Mouse (Mus musculus): ENCODE data around the gene Cdh22. TPM values are rescaled to one million over a fixed set of nuclear protein-coding genes. Genes with fewer than 3 reads are reported as not detected.
A peak's percentile ranks its signal among the peaks of the same experiment; 100 is the strongest.

The Cdh22 gene
- polyA plus RNA-seq, 1 experiment from 2014 or later = 0.93 TPM

DNA sequence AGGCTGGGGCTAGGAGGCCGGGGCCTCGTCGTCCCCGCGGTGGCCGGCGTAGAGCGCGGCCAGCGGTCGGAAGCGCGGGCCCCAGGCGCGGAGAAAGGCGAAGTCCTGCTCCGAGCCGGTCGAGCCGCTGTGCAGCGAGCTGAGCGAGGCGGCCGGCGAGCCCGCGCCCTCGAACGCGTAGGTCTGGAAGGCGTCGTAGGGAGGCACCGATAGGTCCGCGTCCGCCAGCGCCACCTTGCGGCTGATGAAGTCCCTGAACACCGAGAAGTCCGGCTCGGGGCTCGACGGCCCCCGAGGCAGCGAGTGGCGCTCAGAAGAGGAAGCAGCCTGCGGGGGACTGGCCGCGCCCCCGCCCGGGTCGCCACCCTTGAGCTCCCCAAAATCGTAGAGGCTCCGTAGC lies 122.5 kb downstream of the Cdh22 start:
- ATAC-seq (ENCODE audit: low read depth) = peak; percentile 87
- no peak overlapping the region for H3K27ac ChIP-seq (replicated peaks; ENCODE audit: low read depth, low read length)
- H3K4me1 ChIP-seq (ENCODE audit: control insufficient read depth, insufficient read depth, low read length) = no peaks in the 10 kb centered on the region
- peak; percentile 91 for DNase-seq (ENCODE audit: low spot score)
- no peaks in the 10 kb centered on the region for H3K9me3 ChIP-seq (ENCODE audit: control insufficient read depth, low read length)
- peaks cover 96% of the 10 kb centered on the region for H3K27me3 ChIP-seq (replicated peaks; ENCODE audit: control insufficient read depth, insufficient read depth, low read length)
- no peak overlapping the region for H3K4me3 ChIP-seq (ENCODE audit: low read depth, low read length)
- H3K9ac ChIP-seq (ENCODE audit: low read depth, low read length) = no peak overlapping the region
- no peaks in the 10 kb centered on the region for H3K36me3 ChIP-seq (ENCODE audit: control insufficient read depth, insufficient read depth, low read length)
- peak overlapping the region; percentile 27; the same call in 1 of the 2 replicates for H3K4me2 ChIP-seq (ENCODE audit: low read depth, low read length)
- WGBS = 3% methylated on average over 11 of the region's 54 CpGs

DNA sequence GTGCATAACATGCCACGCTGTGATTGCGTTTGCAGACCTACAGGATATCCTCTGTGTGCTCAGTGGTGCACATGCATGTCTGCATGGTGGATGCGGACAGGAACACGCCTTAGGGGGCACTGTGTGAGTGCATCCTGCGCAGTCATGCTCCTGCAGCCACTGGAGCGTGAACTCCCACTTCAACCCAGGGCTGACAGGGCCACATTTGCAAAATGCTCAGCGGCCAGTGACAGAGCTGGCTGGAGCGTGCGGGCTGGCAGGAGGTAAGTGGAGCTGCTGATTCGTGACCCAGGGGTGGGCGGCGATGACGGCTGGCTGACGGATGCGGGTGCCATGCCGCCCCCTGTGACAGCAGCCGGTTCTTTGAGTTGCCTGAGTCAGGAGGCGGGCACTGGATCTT lies 128.1 kb downstream of the Cdh22 start:
- Histone ChIP-seq H3K4me3 (ENCODE audit: low read depth, low read length) (no peak overlapping the region), H3K36me3 (ENCODE audit: control insufficient read depth, insufficient read depth, low read length) (no peaks in the 10 kb centered on the region), H3K27ac (replicated peaks; ENCODE audit: low read depth, low read length) (no peak overlapping the region), H3K9me3 (ENCODE audit: control insufficient read depth, low read length) (no peaks in the 10 kb centered on the region), H3K4me2 (ENCODE audit: low read depth, low read length) (no peak overlapping the region), H3K27me3 (replicated peaks; ENCODE audit: control insufficient read depth, insufficient read depth, low read length) (peaks cover 73% of the 10 kb centered on the region), H3K4me1 (ENCODE audit: control insufficient read depth, insufficient read depth, low read length) (no peaks in the 10 kb centered on the region), H3K9ac (ENCODE audit: low read depth, low read length) (no peak overlapping the region)
- DNase-seq (ENCODE audit: low spot score) = no peak
- 21% methylated on average over 14 of the region's 18 CpGs for WGBS
- 0 out of 2 replicates have a peak, but pooled peaks have one; percentile 22 for ATAC-seq (ENCODE audit: low read depth)

- Histone ChIP-seq H3K36me3 (ENCODE audit: control insufficient read depth, insufficient read depth, low read length) (no peaks in the 10 kb centered on the region), H3K9me3 (ENCODE audit: control insufficient read depth, low read length) (no peaks in the 10 kb centered on the region), H3K4me2 (ENCODE audit: low read depth, low read length) (no peak overlapping the region), H3K27ac (replicated peaks; ENCODE audit: low read depth, low read length) (no peak overlapping the region), H3K27me3 (replicated peaks; ENCODE audit: control insufficient read depth, insufficient read depth, low read length) (peaks cover 63% of the 10 kb centered on the region), H3K9ac (ENCODE audit: low read depth, low read length) (no peak overlapping the region), H3K4me1 (ENCODE audit: control insufficient read depth, insufficient read depth, low read length) (no peaks in the 10 kb centered on the region), H3K4me3 (ENCODE audit: low read depth, low read length) (no peak overlapping the region)
- ATAC-seq (ENCODE audit: low read depth) (no peak), DNase-seq (ENCODE audit: low spot score) (no peak)
- WGBS = 65% methylated on average over 16 of the region's 16 CpGs
These were observed 129.1 kb downstream of the Cdh22 start for GRCm38 (mm10) chr2:165105513-165106079.

GRCm38 (mm10) chr2:165102920-165103319 lies 131.7 kb downstream of the Cdh22 start:
- H3K36me3 ChIP-seq (ENCODE audit: control insufficient read depth, insufficient read depth, low read length) = no peaks in the 10 kb centered on the region

DNA sequence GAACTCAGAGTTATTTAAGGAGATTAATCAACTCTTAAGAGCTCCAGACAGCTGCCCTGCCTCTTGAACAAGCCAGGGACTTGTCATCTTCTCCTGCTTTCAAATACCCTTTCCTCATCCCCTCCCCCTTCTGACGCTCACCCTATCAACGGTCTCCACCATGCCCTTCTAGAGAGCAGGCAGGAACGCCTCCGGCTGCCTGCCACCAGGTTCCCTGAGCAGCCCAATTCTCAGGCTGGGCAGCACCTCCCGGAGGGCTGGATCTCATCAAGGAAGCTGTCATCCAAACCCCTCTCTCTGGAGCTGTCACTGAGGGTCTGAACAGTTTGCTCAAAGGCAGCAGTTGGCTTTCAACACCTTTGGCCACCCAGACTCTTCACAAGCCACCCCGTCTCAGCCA lies 133.9 kb downstream of the Cdh22 start:
- H3K9me3 ChIP-seq (ENCODE audit: control insufficient read depth, low read length) = no peaks in the 10 kb centered on the region
- no peak overlapping the region for H3K9ac ChIP-seq (ENCODE audit: low read depth, low read length)
- DNase-seq (ENCODE audit: low spot score) (peak; percentile 14), ATAC-seq (ENCODE audit: low read depth) (no peak)
- no peak overlapping the region for H3K4me3 ChIP-seq (ENCODE audit: low read depth, low read length)
- H3K27ac ChIP-seq (replicated peaks; ENCODE audit: low read depth, low read length) = no peak overlapping the region
- H3K4me2 ChIP-seq (ENCODE audit: low read depth, low read length) = no peak overlapping the region
- WGBS = 3% methylated on average over 6 of the region's 6 CpGs
- H3K27me3 ChIP-seq (replicated peaks; ENCODE audit: control insufficient read depth, insufficient read depth, low read length) = peaks cover 44% of the 10 kb centered on the region
- no peaks in the 10 kb centered on the region for H3K36me3 ChIP-seq (ENCODE audit: control insufficient read depth, insufficient read depth, low read length)
- H3K4me1 ChIP-seq (ENCODE audit: control insufficient read depth, insufficient read depth, low read length) = no peaks in the 10 kb centered on the region

More at GRCm38 (mm10) chr2:165102920-165103319, 131.7 kb downstream of the Cdh22 start:
- DNase-seq (ENCODE audit: low spot score) = no peak
- Histone ChIP-seq H3K27ac (replicated peaks; ENCODE audit: low read depth, low read length) (no peak overlapping the region), H3K4me1 (ENCODE audit: control insufficient read depth, insufficient read depth, low read length) (no peaks in the 10 kb centered on the region), H3K9ac (ENCODE audit: low read depth, low read length) (no peak overlapping the region), H3K4me2 (ENCODE audit: low read depth, low read length) (no peak overlapping the region), H3K27me3 (replicated peaks; ENCODE audit: control insufficient read depth, insufficient read depth, low read length) (peaks cover 43% of the 10 kb centered on the region), H3K9me3 (ENCODE audit: control insufficient read depth, low read length) (no peaks in the 10 kb centered on the region), H3K4me3 (ENCODE audit: low read depth, low read length) (no peak overlapping the region)
- WGBS = 86% methylated on average over 3 of the region's 3 CpGs
- ATAC-seq (ENCODE audit: low read depth) = no peak

DNA sequence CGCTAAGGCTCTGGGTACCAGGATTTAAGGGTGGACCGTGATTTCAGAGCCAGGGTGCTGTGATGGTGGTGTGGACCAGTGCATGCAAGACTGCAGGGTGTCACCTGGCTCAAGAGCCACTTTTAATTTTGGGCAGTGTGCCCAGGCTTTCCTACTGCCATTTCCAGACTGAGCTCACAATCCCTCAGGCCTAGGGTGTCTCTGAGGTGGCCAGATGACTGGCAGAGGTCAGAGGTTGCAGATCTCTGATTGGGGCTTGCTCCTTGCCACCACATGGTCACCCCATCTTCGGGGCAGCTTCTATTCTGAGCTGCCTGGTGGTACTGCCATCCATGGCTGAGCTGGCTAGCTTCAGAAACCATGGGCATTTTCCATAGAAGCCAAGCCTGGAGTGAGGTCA lies 135.8 kb downstream of the Cdh22 start:
- no peak overlapping the region for H3K4me2 ChIP-seq (ENCODE audit: low read depth, low read length)
- H3K9me3 ChIP-seq (ENCODE audit: control insufficient read depth, low read length) = no peaks in the 10 kb centered on the region
- no peaks in the 10 kb centered on the region for H3K4me1 ChIP-seq (ENCODE audit: control insufficient read depth, insufficient read depth, low read length)
- no peaks in the 10 kb centered on the region for H3K36me3 ChIP-seq (ENCODE audit: control insufficient read depth, insufficient read depth, low read length)
- H3K27ac ChIP-seq (replicated peaks; ENCODE audit: low read depth, low read length) = no peak overlapping the region
- no peak for ATAC-seq (ENCODE audit: low read depth)
- no peak for DNase-seq (ENCODE audit: low spot score)
- H3K9ac ChIP-seq (ENCODE audit: low read depth, low read length) = no peak overlapping the region
- WGBS = 71% methylated on average over 3 of the region's 3 CpGs
- no peak overlapping the region for H3K4me3 ChIP-seq (ENCODE audit: low read depth, low read length)
- peaks cover 37% of the 10 kb centered on the region for H3K27me3 ChIP-seq (replicated peaks; ENCODE audit: control insufficient read depth, insufficient read depth, low read length)

DNA sequence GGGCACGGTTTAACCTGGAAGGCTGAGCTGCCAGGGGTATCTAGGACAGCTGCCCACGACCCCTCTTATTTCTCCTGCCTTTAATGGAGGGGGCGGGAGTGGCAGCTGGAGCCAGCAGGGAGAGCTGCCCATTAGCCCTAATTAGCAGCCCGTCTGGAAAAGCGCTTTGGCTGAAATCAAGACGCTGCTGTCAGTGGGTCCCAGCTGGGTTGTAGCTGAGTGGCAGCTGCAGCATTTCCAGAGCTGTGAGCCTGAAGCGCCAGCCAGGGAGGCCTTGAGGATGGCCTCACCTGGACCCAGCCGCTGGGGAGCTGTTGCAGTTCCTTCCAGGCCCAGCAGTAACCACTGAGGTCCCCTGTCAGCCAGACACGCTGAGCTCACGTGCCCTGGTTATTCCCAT lies 138.3 kb downstream of the Cdh22 start:
- 12% methylated on average over 9 of the region's 10 CpGs for WGBS
- Histone ChIP-seq H3K27ac (replicated peaks; ENCODE audit: low read depth, low read length) (no peak overlapping the region), H3K9ac (ENCODE audit: low read depth, low read length) (no peak overlapping the region), H3K4me1 (ENCODE audit: control insufficient read depth, insufficient read depth, low read length) (no peaks in the 10 kb centered on the region), H3K27me3 (replicated peaks; ENCODE audit: control insufficient read depth, insufficient read depth, low read length) (peaks cover 25% of the 10 kb centered on the region), H3K36me3 (ENCODE audit: control insufficient read depth, insufficient read depth, low read length) (no peaks in the 10 kb centered on the region), H3K9me3 (ENCODE audit: control insufficient read depth, low read length) (no peaks in the 10 kb centered on the region), H3K4me3 (ENCODE audit: low read depth, low read length) (no peak overlapping the region), H3K4me2 (ENCODE audit: low read depth, low read length) (no peak overlapping the region)
- DNase-seq (ENCODE audit: low spot score) (peak; percentile 77), ATAC-seq (ENCODE audit: low read depth) (peak; percentile 45; the same call in 1 of the 2 replicates)

- Histone ChIP-seq H3K4me3 (ENCODE audit: low read depth, low read length) (no peak overlapping the region), H3K27me3 (replicated peaks; ENCODE audit: control insufficient read depth, insufficient read depth, low read length) (peaks cover 14% of the 10 kb centered on the region), H3K9ac (ENCODE audit: low read depth, low read length) (no peak overlapping the region), H3K36me3 (ENCODE audit: control insufficient read depth, insufficient read depth, low read length) (no peaks in the 10 kb centered on the region), H3K4me1 (ENCODE audit: control insufficient read depth, insufficient read depth, low read length) (no peaks in the 10 kb centered on the region), H3K4me2 (ENCODE audit: low read depth, low read length) (no peak overlapping the region), H3K27ac (replicated peaks; ENCODE audit: low read depth, low read length) (no peak overlapping the region), H3K9me3 (ENCODE audit: control insufficient read depth, low read length) (no peaks in the 10 kb centered on the region)
- DNase-seq (ENCODE audit: low spot score) (no peak), ATAC-seq (ENCODE audit: low read depth) (no peak)
- 50% methylated on average over 7 of the region's 7 CpGs for WGBS
These were observed 142.3 kb downstream of the Cdh22 start for GRCm38 (mm10) chr2:165092393-165092792.

GRCm38 (mm10) chr2:165091433-165091965 lies 143.2 kb downstream of the Cdh22 start:
- 61% methylated on average over 8 of the region's 8 CpGs for WGBS
- Histone ChIP-seq H3K9me3 (ENCODE audit: control insufficient read depth, low read length) (no peaks in the 10 kb centered on the region), H3K36me3 (ENCODE audit: control insufficient read depth, insufficient read depth, low read length) (no peaks in the 10 kb centered on the region), H3K4me3 (ENCODE audit: low read depth, low read length) (no peak overlapping the region), H3K27ac (replicated peaks; ENCODE audit: low read depth, low read length) (no peak overlapping the region), H3K9ac (ENCODE audit: low read depth, low read length) (no peak overlapping the region), H3K4me2 (ENCODE audit: low read depth, low read length) (no peak overlapping the region), H3K4me1 (ENCODE audit: control insufficient read depth, insufficient read depth, low read length) (no peaks in the 10 kb centered on the region), H3K27me3 (replicated peaks; ENCODE audit: control insufficient read depth, insufficient read depth, low read length) (peaks cover 7% of the 10 kb centered on the region)
- ATAC-seq (ENCODE audit: low read depth) (no peak), DNase-seq (ENCODE audit: low spot score) (no peak)

Data from embryonic facial prominence, embryonic 14.5 days (tissue).